Mouse (Mus musculus) ES-Bruce4 (cell line): ENCODE measurements at regions not wholly inside any gene's neighbourhood (a gene's known extent, or its start where the extent isn't known, plus 50 kb on each side); places are given as distances from the start of the nearest gene placed in this dataset.

Experiments used
- CTCF ChIP-seq: IDR thresholded peaks from one replicate; pipeline ENCODE4 v1.8.1; 2011; ENCODE audit warnings: low read depth, low read length
- EP300 ChIP-seq: IDR thresholded peaks from 2 replicates; pipeline ENCODE4 v1.6.1; 2011; ENCODE audit warnings: low read depth, low read length; ENCODE audit not compliant: insufficient read depth
- POLR2A ChIP-seq: IDR thresholded peaks from one replicate; pipeline ENCODE4 v1.8.1; 2011; ENCODE audit warnings: low read length; ENCODE audit not compliant: insufficient read depth

DNA sequence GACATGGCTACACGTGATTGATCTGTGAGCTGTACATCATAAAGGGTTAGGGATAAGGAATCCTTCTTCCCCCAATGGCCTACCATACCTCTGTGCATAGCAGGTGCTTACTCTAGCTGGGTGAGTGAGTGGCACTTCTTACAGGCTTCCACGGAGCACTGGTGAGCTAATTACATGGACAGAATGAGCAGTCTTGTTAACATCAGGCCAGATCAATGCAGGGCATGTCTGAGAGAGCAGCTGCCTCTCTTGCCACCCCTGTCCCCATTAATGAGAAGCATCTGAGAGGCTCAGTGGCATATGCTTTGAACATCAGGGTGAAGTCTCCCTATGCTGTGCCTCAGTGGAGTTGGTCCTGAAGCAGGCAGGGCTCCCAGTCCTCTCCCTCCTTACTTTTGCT, 380.7 kb upstream of the Nrp1 start:
- TF ChIP-seq POLR2A: no peak
- TF ChIP-seq EP300: no peak
- TF ChIP-seq CTCF: no peak
